Mouse (Mus musculus): ENCODE results near the gene Smox. TPM values are rescaled to one million over a fixed set of nuclear protein-coding genes. Genes with fewer than 3 reads are reported as not detected.
"Not testable (repeated sequence)": the region's sequence is repeated elsewhere in the genome, so short reads cannot be mapped to it uniquely, and the experiment has no call there.

Gene Smox
- polyA plus RNA-seq (2017; shearing (Covaris generic)), result 10 to 100 TPM in 2 of 3 experiments, 1 to 10 TPM in 1; 8.6 to 14.8 (median 12.8) TPM

DNA sequence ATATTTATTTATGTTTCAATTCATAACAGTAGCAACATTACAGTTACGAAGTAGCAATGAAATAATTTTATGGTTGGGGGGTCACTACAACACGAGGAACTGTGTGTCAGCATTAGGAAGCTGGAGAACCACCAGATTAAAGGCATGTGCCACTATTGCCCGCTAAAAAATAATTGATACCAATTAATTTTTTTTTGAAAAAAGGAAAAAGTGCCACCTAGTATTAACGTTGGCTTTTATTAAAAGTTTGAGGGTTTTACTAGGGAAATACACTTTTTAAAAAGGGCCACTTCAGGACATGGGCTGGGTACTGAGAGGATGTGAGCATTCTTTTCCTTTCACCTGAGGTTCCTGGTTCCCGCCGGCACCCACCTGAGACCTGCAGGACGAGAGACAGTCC lies at the start of gene Smox:
Smox (plus strand) TSS at position 301 of the 400 bp plus-strand sequence.
- no peak for ATAC-seq

DNA sequence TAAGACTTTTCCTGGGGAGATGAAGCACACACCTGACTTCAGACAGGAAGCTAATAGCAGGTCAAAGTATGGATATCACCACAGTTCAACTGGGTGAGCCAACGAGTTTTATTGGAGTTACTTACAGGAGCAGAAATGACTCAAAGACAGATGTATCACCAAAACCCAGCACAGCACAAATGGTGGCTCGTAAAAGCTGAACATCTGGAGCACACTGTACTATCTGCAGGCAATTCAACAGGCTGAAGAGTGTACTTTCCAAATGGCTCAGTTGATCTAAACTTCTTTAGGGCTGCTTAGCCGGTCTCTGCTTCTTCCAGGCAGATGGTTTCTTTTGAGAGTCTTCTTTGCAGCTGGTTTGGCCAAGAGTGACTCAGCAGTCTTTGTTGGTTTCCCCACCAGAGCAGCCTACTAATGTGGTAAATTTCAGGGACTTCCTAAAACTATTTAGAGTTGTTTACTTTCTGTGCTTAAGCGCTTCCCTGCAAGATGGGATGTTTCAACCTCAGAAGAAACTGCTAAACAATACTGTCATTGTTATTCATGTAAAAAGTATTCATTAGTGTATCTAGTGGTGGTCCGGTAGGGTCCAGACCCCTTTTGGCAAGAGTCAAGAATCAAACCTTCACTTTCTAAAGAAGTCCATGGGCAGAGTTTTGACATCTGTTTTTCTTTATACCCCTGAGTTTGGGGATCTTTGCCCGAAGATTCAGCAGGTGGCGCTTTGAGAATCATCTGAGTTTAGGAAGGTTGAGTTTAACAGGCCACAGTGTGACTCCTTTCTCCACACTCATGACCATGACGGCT lies 48.0 kb upstream of the Smox start:
- ATAC-seq, result no peak

DNA sequence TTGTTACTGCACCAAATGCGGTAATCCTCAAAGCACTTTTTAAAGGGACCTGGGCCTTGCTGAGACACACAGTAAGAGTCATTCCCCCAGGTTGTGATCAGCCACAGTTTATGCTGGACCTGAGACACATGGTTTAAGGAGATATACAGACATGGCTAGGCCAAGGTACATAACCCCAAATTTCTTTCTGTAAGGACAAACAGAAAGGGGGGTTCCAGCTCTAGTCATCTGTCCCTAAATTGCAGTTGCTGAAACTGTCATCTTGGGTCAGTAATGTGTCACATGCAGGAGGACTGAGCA lies 47.5 kb upstream of the Smox start:
- no peak for ATAC-seq

GRCm38 (mm10) chr2:131446416-131446982 lies 44.8 kb upstream of the Smox start:
- no peak for ATAC-seq

- no peak for ATAC-seq
Observed at GRCm38 (mm10) chr2:131447566-131448330, 43.5 kb upstream of the Smox start.

DNA sequence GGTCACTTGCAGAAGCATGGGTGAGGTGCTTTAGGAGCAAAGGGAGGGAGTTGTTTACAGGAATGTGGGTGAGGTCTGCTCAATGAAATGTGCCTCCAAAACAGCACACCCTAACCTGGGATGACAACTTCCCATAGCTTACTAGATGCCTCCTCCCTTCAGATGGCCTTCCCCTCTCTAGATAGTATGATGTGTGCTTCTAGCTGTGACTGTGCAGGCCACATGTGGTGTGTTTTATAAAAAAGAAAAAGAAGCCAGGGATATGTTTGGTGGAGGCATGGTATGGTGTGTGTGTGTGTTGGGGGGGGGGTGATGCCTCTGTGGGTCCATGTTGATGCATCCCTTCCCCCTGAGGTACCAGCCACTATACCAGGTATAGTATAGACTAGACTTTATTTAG lies 42.9 kb upstream of the Smox start:
- ATAC-seq, result no peak

GRCm38 (mm10) chr2:131449720-131450119 lies 41.6 kb upstream of the Smox start:
- ATAC-seq, result no peak

DNA sequence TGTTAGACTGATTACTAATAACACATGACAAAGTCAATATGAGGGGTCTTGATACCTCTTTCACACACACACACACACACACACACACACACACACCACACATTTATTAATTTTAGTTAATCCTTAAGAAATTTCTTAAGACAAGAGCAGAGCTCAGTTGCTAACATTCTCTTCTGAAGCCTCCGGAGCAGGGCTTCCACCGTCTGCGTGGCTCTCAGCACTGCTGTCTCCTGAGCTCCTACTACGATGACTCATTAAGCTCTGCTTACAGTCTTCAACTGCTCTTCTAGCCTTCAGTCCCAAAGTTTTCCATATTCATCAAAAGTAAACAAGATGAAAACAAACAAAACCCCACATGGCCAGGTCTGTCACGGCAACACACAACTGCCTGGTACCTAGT lies 40.8 kb upstream of the Smox start:
- ATAC-seq, result no peak

DNA sequence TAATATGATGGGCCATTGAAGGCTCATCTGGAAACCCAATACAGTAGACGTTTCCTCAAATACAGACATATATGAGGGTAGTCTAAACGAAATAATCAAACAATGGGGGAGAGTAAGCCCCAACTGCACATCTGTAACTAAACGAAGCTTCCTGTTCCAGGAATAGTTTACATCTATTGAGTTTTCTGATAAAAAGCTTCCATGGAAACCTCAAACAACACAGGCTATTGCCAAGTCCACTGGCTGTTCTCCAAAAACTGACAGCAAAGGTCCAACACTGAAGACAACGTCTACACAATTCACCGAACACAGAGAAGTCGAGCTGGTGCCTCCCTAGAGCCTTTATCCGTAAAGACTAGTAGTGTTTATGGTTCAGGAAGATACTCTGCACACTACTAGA lies 33.6 kb upstream of the Smox start:
- ATAC-seq, result no peak

DNA sequence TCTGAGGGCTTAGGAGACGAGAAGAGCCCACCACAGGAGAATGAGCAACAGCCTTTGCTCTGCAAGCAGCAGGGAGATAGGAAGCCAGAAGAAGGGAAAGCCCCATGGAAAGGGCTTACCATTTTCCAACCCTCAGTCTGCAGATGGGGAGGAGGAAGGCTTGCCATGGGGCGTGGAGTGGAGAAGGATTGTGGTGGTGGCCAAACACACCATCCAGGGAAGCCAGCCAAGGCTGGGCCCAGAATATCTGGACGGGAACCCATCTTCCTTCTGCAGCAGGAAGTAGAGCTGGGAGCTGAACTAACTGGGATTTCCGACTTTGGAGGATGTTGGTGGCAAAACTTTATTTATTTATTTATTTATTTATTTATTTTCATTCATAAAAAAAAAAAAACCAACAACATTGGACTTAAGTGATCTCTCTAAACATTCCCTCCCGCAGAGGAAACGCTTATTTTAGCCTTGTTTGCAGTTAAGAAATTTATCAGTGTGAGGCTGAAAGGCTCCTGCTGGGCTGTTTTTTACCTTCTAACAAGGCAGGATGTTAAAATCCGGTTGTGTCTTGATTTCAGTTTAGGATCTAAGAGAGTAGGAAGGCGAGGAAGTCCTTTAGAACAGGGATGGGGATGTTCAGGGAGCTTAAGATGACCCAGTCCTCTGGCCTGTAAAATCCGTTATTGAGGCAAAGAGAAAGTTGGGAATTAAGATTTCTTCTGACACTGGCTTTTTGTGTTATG lies 30.2 kb upstream of the Smox start:
- ATAC-seq, result no peak

DNA sequence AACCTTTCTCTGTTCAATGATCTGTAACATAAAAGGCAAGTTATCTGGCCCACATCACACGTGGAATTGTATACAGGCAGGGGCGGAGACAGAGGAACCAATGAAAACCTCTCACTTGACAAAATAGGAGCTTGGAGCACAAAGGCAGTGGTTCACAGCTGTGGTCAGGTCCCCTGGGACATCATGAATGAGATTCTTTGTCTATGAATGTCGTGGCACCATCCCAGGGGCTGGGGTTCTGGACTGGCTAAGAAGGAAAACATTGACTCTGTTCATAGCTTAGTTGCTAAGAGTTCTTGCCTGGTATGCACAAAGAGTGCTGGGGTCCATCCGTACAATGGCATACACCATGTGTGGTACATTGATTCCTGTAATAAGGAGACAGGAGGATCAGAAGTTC lies 28.3 kb upstream of the Smox start:
- ATAC-seq, result no peak

DNA sequence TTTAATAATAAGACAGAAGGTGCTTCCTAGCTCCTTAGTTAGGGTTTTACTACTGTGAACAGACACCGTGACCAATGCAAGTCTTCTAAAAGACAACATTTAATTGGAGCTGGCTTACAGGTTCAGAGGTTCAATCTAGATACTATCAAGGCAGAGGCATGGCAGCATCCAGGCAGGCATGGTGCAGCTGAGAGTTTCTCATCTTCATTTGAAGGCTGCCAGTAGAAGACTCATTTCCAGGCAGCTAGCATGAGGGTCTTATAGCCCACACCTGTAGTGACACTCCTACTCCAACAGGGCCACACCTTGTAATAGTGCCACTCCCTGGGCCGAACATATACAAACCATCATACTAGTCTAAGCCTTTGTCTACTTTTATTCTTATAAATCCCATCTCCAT lies 27.1 kb upstream of the Smox start:
- ATAC-seq, result no peak

DNA sequence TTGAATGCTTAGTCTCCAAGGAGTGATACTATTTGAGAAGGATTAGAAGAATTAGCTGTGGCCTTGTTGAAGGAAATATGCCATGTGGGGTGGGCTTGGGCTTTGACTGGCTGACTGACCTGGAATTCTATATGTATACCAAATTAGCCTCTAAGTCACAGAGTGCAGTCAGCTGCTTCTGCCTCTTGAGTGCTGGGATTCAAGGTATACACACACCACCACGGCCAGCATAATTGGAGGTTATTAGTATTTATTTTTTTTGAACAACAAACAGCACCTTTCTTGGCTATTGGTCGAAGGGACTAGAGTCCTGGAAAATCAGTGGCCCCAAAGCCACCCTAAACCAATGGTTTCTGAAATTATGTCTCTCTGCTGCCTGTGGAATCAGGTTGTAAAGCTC lies 24.6 kb upstream of the Smox start:
- no peak for ATAC-seq

- no peak for ATAC-seq
Observed at GRCm38 (mm10) chr2:131469916-131470315, 21.4 kb upstream of the Smox start.

DNA sequence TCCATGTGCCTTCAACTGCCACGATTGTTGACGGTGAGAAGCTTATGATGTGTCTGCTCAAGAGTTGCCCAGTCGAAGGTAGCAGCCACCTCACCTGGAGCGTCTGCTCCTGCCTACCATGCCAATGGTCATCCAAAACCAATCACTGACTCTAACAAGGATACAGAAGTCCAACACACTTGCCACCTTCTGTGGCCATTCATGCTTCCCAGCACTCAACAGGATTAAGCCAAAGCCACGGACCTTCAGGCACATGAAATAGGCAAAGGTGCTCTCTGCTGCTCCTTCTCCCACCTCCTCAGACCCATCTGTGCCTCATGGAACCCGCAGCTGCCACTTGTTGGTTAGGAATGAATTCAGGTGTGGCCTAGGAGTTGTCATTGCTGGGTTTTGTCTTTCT lies 17.5 kb upstream of the Smox start:
- no peak for ATAC-seq

DNA sequence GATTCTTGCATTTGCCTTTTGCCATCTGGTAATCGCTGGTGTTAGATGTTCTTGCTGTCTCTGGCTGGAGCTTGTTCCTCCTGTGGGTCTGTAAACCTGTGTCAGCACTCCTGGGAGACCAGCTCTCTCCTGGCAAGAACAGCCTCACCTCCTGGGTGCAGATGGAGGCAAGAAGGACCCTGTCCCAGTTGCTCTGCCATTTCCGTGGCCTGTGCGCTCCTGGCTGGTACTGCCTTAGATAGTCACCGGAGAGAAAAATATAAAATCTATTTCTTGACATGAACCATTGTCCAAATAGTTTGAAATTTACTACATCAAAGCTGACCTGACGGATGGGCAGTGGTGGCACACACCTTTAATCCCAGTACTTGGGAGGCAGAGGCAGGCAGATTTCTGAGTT lies 14.2 kb upstream of the Smox start:
- ATAC-seq, result not testable (repeated sequence)

DNA sequence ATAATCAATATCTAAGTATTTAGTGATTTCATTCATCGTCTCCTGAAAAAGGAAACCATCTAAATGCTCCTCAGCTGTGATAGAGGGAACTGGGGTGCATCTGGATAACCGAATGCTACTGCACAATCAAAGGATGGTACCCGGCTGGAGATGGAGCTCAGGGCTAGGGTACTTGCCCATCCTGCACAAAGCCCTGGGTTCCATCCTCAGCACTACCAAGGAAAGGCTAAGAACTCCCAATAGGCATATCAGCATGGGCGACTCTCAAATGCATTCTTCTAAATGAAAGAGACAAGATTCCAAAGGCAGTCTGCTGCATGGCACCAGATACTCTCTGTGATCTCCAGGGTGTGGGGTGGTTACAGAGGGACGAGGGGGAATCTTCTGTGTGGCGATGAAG lies 13.4 kb upstream of the Smox start:
- no peak for ATAC-seq

GRCm38 (mm10) chr2:131478349-131478748 lies 12.9 kb upstream of the Smox start:
- ATAC-seq, result no peak

DNA sequence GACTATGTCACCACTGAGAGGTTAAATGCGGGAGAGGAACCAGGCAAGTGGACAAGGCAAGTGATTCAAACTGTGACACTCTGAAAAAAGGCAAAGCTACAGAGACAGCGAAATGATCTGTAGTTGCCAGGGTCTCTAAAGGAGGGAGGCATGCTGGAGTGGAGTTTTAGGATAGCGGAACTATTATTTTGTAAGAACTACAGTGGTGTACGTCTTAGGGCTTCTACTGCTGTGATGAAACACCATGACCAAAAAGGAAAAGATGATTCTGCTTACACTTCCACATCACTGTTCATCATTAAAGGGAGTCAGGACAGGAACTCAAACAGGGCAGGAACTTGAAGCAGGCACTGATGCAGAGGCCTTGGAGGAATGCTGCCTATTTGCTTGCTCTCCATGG lies 12.4 kb upstream of the Smox start:
- ATAC-seq, result no peak

- no peak for ATAC-seq
Observed at GRCm38 (mm10) chr2:131481733-131482132, 9.6 kb upstream of the Smox start.

- ATAC-seq, result no peak
Observed at GRCm38 (mm10) chr2:131482478-131482877, 8.8 kb upstream of the Smox start.

GRCm38 (mm10) chr2:131483562-131483961 lies 7.7 kb upstream of the Smox start:
- ATAC-seq, result no peak

GRCm38 (mm10) chr2:131484182-131484581 lies 7.1 kb upstream of the Smox start:
- ATAC-seq, result no peak

All from inflammation-experienced regulatory T-cells, adult 6 months (primary cell).